19 mouse cellular contexts compared by ENCODE assay signal in the genomic region with DNA sequence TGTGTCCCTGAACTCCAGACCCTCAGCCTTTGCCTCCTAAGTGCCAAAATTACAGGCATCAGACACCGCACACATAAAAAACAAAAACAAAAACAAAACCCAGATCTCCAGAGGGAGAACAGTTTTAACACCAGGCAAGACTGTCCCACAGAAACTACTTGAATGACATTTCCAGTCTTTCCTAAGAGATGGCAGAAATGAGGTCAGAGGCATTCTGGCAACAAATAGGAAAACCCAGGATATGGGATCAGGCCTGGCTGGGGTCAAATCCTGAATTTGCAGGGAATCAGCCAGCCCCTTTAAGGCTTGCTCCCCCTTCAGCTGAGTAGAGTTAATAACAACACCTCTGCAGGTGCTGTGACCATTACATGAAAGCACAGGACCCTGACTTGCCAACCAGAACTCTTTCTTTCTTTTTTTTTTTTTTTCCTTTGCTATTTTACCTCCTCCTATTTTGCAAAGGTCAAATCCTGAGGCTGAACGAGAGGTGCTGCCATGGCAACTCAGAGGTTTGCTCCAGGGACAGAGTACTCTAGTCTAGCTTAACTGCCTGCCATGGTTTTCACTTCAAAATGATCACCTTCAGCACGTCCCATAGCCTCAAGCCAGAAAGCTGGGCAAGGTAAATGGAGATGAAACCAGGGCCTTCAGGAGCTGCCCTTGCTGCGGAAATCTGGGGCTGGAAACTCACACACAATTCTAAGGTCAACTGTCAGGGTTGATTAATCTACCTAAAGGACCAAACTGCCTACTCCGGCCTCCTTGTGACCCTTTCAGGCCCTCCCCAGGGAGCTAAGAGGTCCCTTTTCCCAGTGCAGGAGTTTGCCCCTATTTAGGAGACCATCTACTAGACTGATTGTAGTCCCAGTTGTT. TPM values are rescaled to one million over a fixed set of nuclear protein-coding genes. Genes with fewer than 3 reads are reported as not detected.
DNase-seq lines count a peak whose midpoint lies in the region; ATAC-seq and TF ChIP-seq lines count a peak whose summit lies in the region.
"Had no signal": no experiment of that assay in that cellular context is flagged by ENCODE, and none has a peak within 500 bp of the region (broad histone marks: within the 10 kb centered on the region; RNA-seq: fewer than 3 reads in every experiment).

No protein-coding gene starts in this region.

- H3K9ac ChIP-seq in forebrain, embryonic 11.5 days (ENCODE audit: low read length), result no peak overlapping the region
- H3K9ac ChIP-seq in forebrain, embryonic 16.5 days (replicated peaks; ENCODE audit: low read depth, low read length), result no peak overlapping the region
- H3K9ac ChIP-seq in kidney, embryonic 16.5 days (replicated peaks; ENCODE audit: low read length), result no peak overlapping the region
- H3K9ac ChIP-seq in CH12.LX (ENCODE audit: insufficient read depth, low read depth), result no peak overlapping the region
- H3K9ac ChIP-seq in embryonic facial prominence, embryonic 12.5 days, result no peak overlapping the region

- 59% methylated on average over 5 of the region's 5 CpGs for WGBS in forebrain, embryonic 11.5 days
- WGBS in forebrain, embryonic 16.5 days, result 67% methylated on average over 5 of the region's 5 CpGs
- 54% methylated on average over 5 of the region's 5 CpGs for WGBS in kidney, embryonic 16.5 days
- 44% methylated on average over 5 of the region's 5 CpGs for WGBS in embryonic facial prominence, embryonic 12.5 days

- TF ChIP-seq EP300 in CH12.LX (IDR thresholded peaks at IDR 0.05; ENCODE audit: low read length), result no peak

- no peak overlapping the region for H3K4me2 ChIP-seq in forebrain, embryonic 11.5 days (ENCODE audit: low read depth, low read length, severe bottlenecking)
- no peak overlapping the region for H3K4me2 ChIP-seq in forebrain, embryonic 16.5 days (ENCODE audit: low read length)
- H3K4me2 ChIP-seq in kidney, embryonic 16.5 days (replicated peaks; ENCODE audit: low read depth, low read length), result no peak overlapping the region
- no peak overlapping the region for H3K4me2 ChIP-seq in CH12.LX (ENCODE audit: insufficient read depth, low read depth, poor library complexity, severe bottlenecking)
- peak overlapping the region; percentile 98; the same call in 1 of the 2 replicates for H3K4me2 ChIP-seq in embryonic facial prominence, embryonic 12.5 days (replicated peaks)

- dilution Hi-C loops in CH12.LX (cut with MboI; ENCODE audit: extremely low pct_ligation_motif_present, extremely low pct_unique_long_range_greater_than_20kb, low sequenced_read_pairs), result no loop called here

- no peak for ATAC-seq in forebrain, embryonic 11.5 days (replicated peaks; ENCODE audit: low FRiP score)
- ATAC-seq in forebrain, embryonic 16.5 days, result no peak
- ATAC-seq in kidney, embryonic 16.5 days (ENCODE audit: low FRiP score, low TSS enrichment), result no peak
- no peak for ATAC-seq in embryonic facial prominence, embryonic 12.5 days (ENCODE audit: insufficient number of reproducible peaks, insufficient read depth, low FRiP score, low TSS enrichment)
- ATAC-seq: midbrain, embryonic 13.5 days had no signal

- H3K36me3 ChIP-seq in forebrain, embryonic 11.5 days (ENCODE audit: control insufficient read depth, insufficient read depth, low read length), result no peaks in the 10 kb centered on the region
- H3K36me3 ChIP-seq in forebrain, embryonic 16.5 days (ENCODE audit: control insufficient read depth, insufficient read depth), result no peaks in the 10 kb centered on the region
- H3K36me3 ChIP-seq in kidney, embryonic 16.5 days (ENCODE audit: insufficient read depth, low read length), result no peaks in the 10 kb centered on the region
- peaks cover 0 to 10% of the 10 kb centered on the region in 2 experiments for H3K36me3 ChIP-seq in CH12.LX (replicated peaks in 1 of 2; ENCODE audit: control insufficient read depth in 1 of 2, insufficient read depth in 1 of 2, low read length in 1 of 2)
- no peaks in the 10 kb centered on the region for H3K36me3 ChIP-seq in embryonic facial prominence, embryonic 12.5 days
- H3K36me3 ChIP-seq: G1E; limb, embryonic 12.5 days; midbrain, embryonic 13.5 days had no signal

- peaks cover 26% of the 10 kb centered on the region for H3K4me1 ChIP-seq in forebrain, embryonic 11.5 days (replicated peaks; ENCODE audit: control insufficient read depth, insufficient read depth, low read length)
- peaks cover 38% of the 10 kb centered on the region for H3K4me1 ChIP-seq in forebrain, embryonic 16.5 days (replicated peaks; ENCODE audit: control insufficient read depth, insufficient read depth, low read length)
- H3K4me1 ChIP-seq in kidney, embryonic 16.5 days (ENCODE audit: insufficient read depth, low read length), result peaks cover 35% of the 10 kb centered on the region
- peaks cover 26 to 68% of the 10 kb centered on the region in 2 experiments for H3K4me1 ChIP-seq in CH12.LX (ENCODE audit: control insufficient read depth in 1 of 2, insufficient read depth in 2 of 2)
- H3K4me1 ChIP-seq in embryonic facial prominence, embryonic 12.5 days, result peaks cover 37% of the 10 kb centered on the region

- H3K4me3 ChIP-seq in forebrain, embryonic 11.5 days (ENCODE audit: low read depth, low read length), result no peak overlapping the region
- H3K4me3 ChIP-seq in forebrain, embryonic 16.5 days (replicated peaks; ENCODE audit: low read length), result no peak overlapping the region
- no peak overlapping the region for H3K4me3 ChIP-seq in kidney, embryonic 16.5 days (ENCODE audit: low read length)
- H3K4me3 ChIP-seq in CH12.LX (replicated peaks in 1 of 3; ENCODE audit: low read depth in 2 of 3, low read length in 2 of 3, poor library complexity in 1 of 3), result no peak overlapping the region
- no peak overlapping the region for H3K4me3 ChIP-seq in embryonic facial prominence, embryonic 12.5 days

- DNase-seq in forebrain, embryonic 11.5 days (ENCODE audit: low spot score), result peak; percentile 46
- DNase-seq in kidney, adult 9 months, result peak; percentile 29
- DNase-seq in CH12.LX (ENCODE audit: extremely low read depth), result no peak
- no peak for DNase-seq in retina, postnatal 1 day
- DNase-seq: adrenal gland, adult 8-10 months; cerebellum, postnatal 10 days; gastrocnemius, postnatal 25 days; heart, postnatal 36 days; lung, postnatal 14 days had no signal

- TF ChIP-seq CTCF in CH12.LX (conservative IDR thresholded peaks at IDR 0.05 in 1 of 2, IDR thresholded peaks at IDR 0.05 in 1 of 2; ENCODE audit: low read depth in 2 of 2, low read length in 2 of 2), result no peak

- no peak for TF ChIP-seq POLR2A in CH12.LX (IDR thresholded peaks at IDR 0.05; ENCODE audit: low read depth, low read length)

- H3K27ac ChIP-seq in forebrain, embryonic 11.5 days (ENCODE audit: low read depth, low read length), result no peak overlapping the region
- no peak overlapping the region for H3K27ac ChIP-seq in forebrain, embryonic 16.5 days (ENCODE audit: low read length)
- H3K27ac ChIP-seq in kidney, embryonic 16.5 days (ENCODE audit: low read length), result no peak overlapping the region
- no peak overlapping the region for H3K27ac ChIP-seq in CH12.LX (ENCODE audit: insufficient read depth, low read depth)
- H3K27ac ChIP-seq in embryonic facial prominence, embryonic 12.5 days, result no peak overlapping the region
- H3K27ac ChIP-seq: limb, embryonic 12.5 days; midbrain, embryonic 13.5 days had no signal

- TF ChIP-seq RAD21 in CH12.LX (IDR thresholded peaks at IDR 0.05; ENCODE audit: low read depth, low read length), result no peak

- H3K27me3 ChIP-seq in forebrain, embryonic 11.5 days (ENCODE audit: control insufficient read depth, insufficient read depth, low read length), result peaks cover 9% of the 10 kb centered on the region
- H3K27me3 ChIP-seq in forebrain, embryonic 16.5 days (replicated peaks; ENCODE audit: control insufficient read depth, insufficient read depth, low read length), result peaks cover 6% of the 10 kb centered on the region; the same call in 1 of the 2 replicates
- peaks cover 19% of the 10 kb centered on the region for H3K27me3 ChIP-seq in kidney, embryonic 16.5 days (ENCODE audit: insufficient read depth, low read length)
- no peaks in the 10 kb centered on the region for H3K27me3 ChIP-seq in CH12.LX (replicated peaks)
- peaks cover 24% of the 10 kb centered on the region for H3K27me3 ChIP-seq in embryonic facial prominence, embryonic 12.5 days

- in situ Hi-C loops in CH12.LX (cut with MboI; ENCODE audit: low pct_ligation_motif_present, low pct_unique_long_range_greater_than_20kb, low sequenced_read_pairs), result loop anchor here (10.0 kb wide), 1 partner anchor 278 kb away; no protein-coding TSS in a partner anchor

- no peaks in the 10 kb centered on the region for H3K79me2 ChIP-seq in CH12.LX (replicated peaks; ENCODE audit: control insufficient read depth, extremely low read depth, insufficient read depth, poor library complexity, severe bottlenecking)

- H3K9me3 ChIP-seq in forebrain, embryonic 11.5 days (ENCODE audit: control insufficient read depth, low read length), result no peaks in the 10 kb centered on the region
- no peaks in the 10 kb centered on the region for H3K9me3 ChIP-seq in forebrain, embryonic 16.5 days (ENCODE audit: control insufficient read depth, low read length)
- H3K9me3 ChIP-seq in kidney, embryonic 16.5 days (ENCODE audit: low read length), result no peaks in the 10 kb centered on the region
- peaks cover 12% of the 10 kb centered on the region for H3K9me3 ChIP-seq in CH12.LX (replicated peaks; ENCODE audit: low read length)
- H3K9me3 ChIP-seq in embryonic facial prominence, embryonic 12.5 days, result no peaks in the 10 kb centered on the region
- H3K9me3 ChIP-seq: G1E; limb, embryonic 12.5 days; midbrain, embryonic 13.5 days had no signal

RNA-seq across cellular contexts. Expression of a gene that starts 1.0 kb away (rescaled TPM):
- 32.2 and 35.8 TPM in 2 replicates for polyA plus RNA-seq in forebrain, embryonic 11.5 days (2014; fragmentation: Nextera tagmentation; extraction: Ambion mirVana)
- polyA plus RNA-seq in forebrain, embryonic 16.5 days (2015; fragmentation: Nextera tagmentation; extraction: Ambion mirVana), result 13.0 and 14.9 TPM in 2 replicates
- polyA plus RNA-seq in kidney, embryonic 16.5 days (2015; fragmentation: Nextera tagmentation; extraction: Ambion mirVana), result 34.1 and 36.1 TPM in 2 replicates
- 11.1 and 12.8 TPM in 2 replicates for total RNA-seq in CH12.LX (2012; rRNA removed)
- total RNA-seq in CH12.LX (2014; rRNA removed), result 6.4 and 6.7 TPM in 2 replicates
- 12.6 and 14.9 TPM in 2 replicates for polyA plus RNA-seq in CH12.LX (2012; ENCODE audit: insufficient read length, low read depth)
- polyA plus RNA-seq in embryonic facial prominence, embryonic 12.5 days (2016; fragmentation: Nextera tagmentation; extraction: Ambion mirVana), result 52.8 and 55.2 TPM in 2 replicates

RNA-seq across cellular contexts. Expression of a gene that starts 1.9 kb away (rescaled TPM):
- polyA plus RNA-seq in forebrain, embryonic 11.5 days (2014; fragmentation: Nextera tagmentation; extraction: Ambion mirVana), result 3.3 TPM in 2 replicates
- 1.4 and 1.8 TPM in 2 replicates for polyA plus RNA-seq in forebrain, embryonic 16.5 days (2015; fragmentation: Nextera tagmentation; extraction: Ambion mirVana)
- 2.0 and 2.2 TPM in 2 replicates for polyA plus RNA-seq in kidney, embryonic 16.5 days (2015; fragmentation: Nextera tagmentation; extraction: Ambion mirVana)
- total RNA-seq in CH12.LX (2012; rRNA removed) (0.38 and 0.63 TPM in 2 replicates), CH12.LX (2014; rRNA removed) (0.08 and 0.11 TPM in 2 replicates)
- polyA plus RNA-seq in CH12.LX (2012; ENCODE audit: insufficient read length, low read depth), result 0.23 and 0.38 TPM in 2 replicates
- 2.8 and 2.9 TPM in 2 replicates for polyA plus RNA-seq in embryonic facial prominence, embryonic 12.5 days (2016; fragmentation: Nextera tagmentation; extraction: Ambion mirVana)

RNA-seq across cellular contexts. Expression of a gene that starts 2.2 kb away (rescaled TPM):
- polyA plus RNA-seq in forebrain, embryonic 11.5 days (2014; fragmentation: Nextera tagmentation; extraction: Ambion mirVana), result 0.19 TPM in 1 of 2 replicates, not detected in the other
- not detected in 2 replicates for polyA plus RNA-seq in forebrain, embryonic 16.5 days (2015; fragmentation: Nextera tagmentation; extraction: Ambion mirVana)
- not detected in 2 replicates for polyA plus RNA-seq in kidney, embryonic 16.5 days (2015; fragmentation: Nextera tagmentation; extraction: Ambion mirVana)
- total RNA-seq in CH12.LX (2012; rRNA removed), result 0.13 TPM in 1 of 2 replicates, not detected in the other
- 0.30 TPM in 1 of 2 replicates, not detected in the other for total RNA-seq in CH12.LX (2014; rRNA removed)
- polyA plus RNA-seq in CH12.LX (2012; ENCODE audit: insufficient read length, low read depth), result 0.17 and 0.53 TPM in 2 replicates
- not detected in 2 replicates for polyA plus RNA-seq in embryonic facial prominence, embryonic 12.5 days (2016; fragmentation: Nextera tagmentation; extraction: Ambion mirVana)
- total RNA-seq: adrenal gland, adult 8-10 months; gastrocnemius, postnatal 25 days; heart, postnatal 36 days had no signal
- polyA plus RNA-seq: C2C12; embryonic facial prominence, embryonic 11.5 days; G1E; kidney, embryonic 14.5 days; limb, embryonic 12.5 days; testis, adult 2 months had no signal

RNA-seq across cellular contexts. Expression of a gene that starts 23.4 kb away (rescaled TPM):
- polyA plus RNA-seq in forebrain, embryonic 11.5 days (2014; fragmentation: Nextera tagmentation; extraction: Ambion mirVana), result 19.2 and 21.2 TPM in 2 replicates
- polyA plus RNA-seq in forebrain, embryonic 16.5 days (2015; fragmentation: Nextera tagmentation; extraction: Ambion mirVana), result 14.1 and 16.3 TPM in 2 replicates
- 9.7 and 13.0 TPM in 2 replicates for polyA plus RNA-seq in kidney, embryonic 16.5 days (2015; fragmentation: Nextera tagmentation; extraction: Ambion mirVana)
- 28.9 and 30.8 TPM in 2 replicates for total RNA-seq in CH12.LX (2012; rRNA removed)
- 8.0 and 8.8 TPM in 2 replicates for total RNA-seq in CH12.LX (2014; rRNA removed)
- 53.3 and 57.8 TPM in 2 replicates for polyA plus RNA-seq in CH12.LX (2012; ENCODE audit: insufficient read length, low read depth)
- 11.1 and 11.5 TPM in 2 replicates for polyA plus RNA-seq in embryonic facial prominence, embryonic 12.5 days (2016; fragmentation: Nextera tagmentation; extraction: Ambion mirVana)

RNA-seq across cellular contexts. Expression of a gene that starts 27.3 kb away (rescaled TPM):
- polyA plus RNA-seq in forebrain, embryonic 11.5 days (2014; fragmentation: Nextera tagmentation; extraction: Ambion mirVana), result 19.0 and 22.0 TPM in 2 replicates
- polyA plus RNA-seq in forebrain, embryonic 16.5 days (2015; fragmentation: Nextera tagmentation; extraction: Ambion mirVana), result 33.1 and 38.4 TPM in 2 replicates
- 3.5 and 4.0 TPM in 2 replicates for polyA plus RNA-seq in kidney, embryonic 16.5 days (2015; fragmentation: Nextera tagmentation; extraction: Ambion mirVana)
- total RNA-seq in CH12.LX (2012; rRNA removed) (1.7 and 1.9 TPM in 2 replicates), CH12.LX (2014; rRNA removed) (0.53 and 0.55 TPM in 2 replicates)
- polyA plus RNA-seq in CH12.LX (2012; ENCODE audit: insufficient read length, low read depth), result 2.7 and 2.8 TPM in 2 replicates
- 15.0 and 15.5 TPM in 2 replicates for polyA plus RNA-seq in embryonic facial prominence, embryonic 12.5 days (2016; fragmentation: Nextera tagmentation; extraction: Ambion mirVana)

Comparison
In these comparisons a context has a peak if more than half of its experiments do, and no peak if none do; other contexts are left out.
1. DNase-seq: peak in forebrain, embryonic 11.5 days (single experiment) and kidney, adult 9 months (single experiment); none in CH12.LX (single experiment) and retina, postnatal 1 day (single experiment).